Mouse (Mus musculus) cerebellum, postnatal 4 days (tissue): ENCODE results near the gene Acap2.

Experiments
- DNase-seq, 2 experiments: peaks; one replicate each; pipeline ENCODE4 v3.0.0; 2022; ENCODE audit warnings: low spot score in 2 of 2, mixed read lengths in 1 of 2

Gene Acap2

DNA sequence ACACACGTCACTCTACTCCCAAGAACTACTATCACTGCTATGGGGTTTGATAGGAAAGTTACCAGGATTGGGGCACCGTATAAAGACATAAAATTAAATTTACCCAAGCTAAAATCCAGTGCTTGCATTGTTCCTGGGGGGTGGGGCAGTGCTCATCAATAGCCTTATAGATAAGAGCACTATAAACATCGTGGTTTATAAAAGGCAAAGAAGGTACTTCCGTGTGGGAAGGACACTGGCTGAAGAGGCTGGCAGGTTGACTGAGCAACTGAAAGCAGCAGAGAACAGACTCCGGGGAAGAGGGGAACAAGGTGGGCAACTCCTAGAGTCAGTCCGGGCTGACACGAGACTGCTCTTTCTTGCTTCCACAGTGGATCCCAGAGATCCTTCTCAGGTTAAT lies 33.1 kb downstream of the Acap2 start:
- DNase-seq: no peak

DNA sequence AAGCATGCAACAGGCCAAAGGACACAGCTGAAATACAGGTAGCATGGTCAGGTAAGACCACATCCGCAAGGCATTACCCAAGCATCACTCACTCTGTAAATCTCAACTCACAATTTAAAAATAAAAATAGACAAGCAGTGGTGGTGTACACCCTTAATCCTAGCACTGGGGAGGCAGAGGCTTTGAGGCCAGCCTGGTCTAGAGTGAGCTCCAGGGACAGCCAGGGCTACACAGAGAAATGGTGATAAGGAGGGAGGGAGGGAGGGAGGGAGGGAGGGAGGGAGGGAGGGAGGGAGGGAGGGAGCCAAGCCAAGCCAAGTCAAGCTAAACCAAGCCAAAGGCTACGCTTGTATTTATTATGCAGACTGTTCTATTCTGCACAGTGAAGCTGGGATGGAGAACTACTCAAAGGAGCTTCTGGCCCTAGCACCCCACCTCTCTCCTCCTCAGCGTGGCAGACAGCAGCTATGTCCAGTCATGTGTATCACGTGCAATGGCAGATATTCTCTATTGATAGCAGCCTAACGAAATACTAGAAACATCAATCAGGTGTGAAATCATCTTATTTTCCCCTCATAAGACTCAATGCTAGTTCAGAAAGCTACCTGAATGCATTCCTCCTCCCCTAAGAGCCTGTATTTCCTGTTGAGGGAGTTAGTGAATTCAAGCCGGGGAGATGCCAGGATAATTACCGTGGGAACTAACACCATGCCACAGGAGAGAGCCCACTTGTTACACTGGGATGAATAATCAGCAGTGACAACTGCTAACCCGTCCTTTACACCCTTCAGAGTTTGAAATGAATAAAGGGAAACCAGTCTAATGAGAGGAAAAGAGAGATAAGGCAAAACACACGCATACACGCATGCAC lies 33.8 kb downstream of the Acap2 start:
- no peak for DNase-seq

DNA sequence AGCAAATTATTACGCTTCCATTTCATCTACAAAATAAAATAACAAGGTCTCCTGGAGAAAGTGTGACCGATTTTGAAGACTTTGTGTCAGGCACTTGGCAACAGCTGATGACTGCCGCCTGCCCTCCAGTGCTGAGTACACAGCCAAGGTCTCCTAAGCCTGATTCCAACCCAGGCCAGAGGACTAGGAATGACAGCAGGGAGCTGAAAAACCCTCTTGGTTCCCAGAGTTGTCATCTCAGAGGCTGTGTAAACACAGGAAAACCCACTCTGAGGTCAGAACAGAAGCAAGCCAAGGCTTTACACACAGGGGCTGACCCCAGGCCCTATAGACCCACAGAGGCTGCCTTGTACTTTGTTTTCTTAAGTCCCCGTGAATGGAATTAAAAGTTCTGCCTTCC lies 35.1 kb downstream of the Acap2 start:
- no peak for DNase-seq

DNA sequence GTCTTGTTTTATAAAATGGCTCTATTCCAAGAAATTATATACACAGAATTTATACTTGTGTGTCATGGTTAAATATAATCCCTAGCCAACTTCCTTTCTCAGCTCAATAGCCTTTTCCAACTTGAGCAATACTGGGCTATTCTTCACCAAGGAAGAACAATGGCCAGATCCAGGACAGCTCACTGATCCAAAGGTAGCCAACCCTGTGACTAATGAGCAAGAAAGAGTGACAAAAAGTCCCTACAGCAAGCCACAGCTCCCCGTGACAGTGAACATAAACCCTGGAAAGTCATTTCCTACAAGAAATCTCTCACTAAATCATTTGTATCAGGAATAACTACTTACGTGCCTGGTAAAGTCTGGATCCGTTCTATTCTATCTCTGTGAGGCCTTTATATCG lies 35.6 kb downstream of the Acap2 start:
- no peak for DNase-seq

DNA sequence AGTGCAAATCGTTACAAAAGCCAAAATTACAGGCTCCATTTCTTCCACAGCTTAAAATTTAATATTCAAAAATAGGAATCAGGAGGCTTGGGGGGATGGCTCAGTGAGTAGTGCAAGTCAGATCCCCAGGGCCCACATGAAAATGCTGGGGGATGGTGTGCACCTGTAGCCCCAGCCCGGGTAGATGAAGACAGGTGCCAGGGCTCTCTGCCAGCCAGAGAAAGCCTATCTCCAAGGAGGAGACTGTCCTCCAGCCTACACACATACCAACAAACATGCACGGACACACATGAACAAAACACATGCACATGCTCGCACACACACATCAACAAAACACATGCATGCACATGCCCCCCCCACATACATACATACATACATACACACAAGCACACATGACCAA lies 36.9 kb downstream of the Acap2 start:
- no peak for DNase-seq

DNA sequence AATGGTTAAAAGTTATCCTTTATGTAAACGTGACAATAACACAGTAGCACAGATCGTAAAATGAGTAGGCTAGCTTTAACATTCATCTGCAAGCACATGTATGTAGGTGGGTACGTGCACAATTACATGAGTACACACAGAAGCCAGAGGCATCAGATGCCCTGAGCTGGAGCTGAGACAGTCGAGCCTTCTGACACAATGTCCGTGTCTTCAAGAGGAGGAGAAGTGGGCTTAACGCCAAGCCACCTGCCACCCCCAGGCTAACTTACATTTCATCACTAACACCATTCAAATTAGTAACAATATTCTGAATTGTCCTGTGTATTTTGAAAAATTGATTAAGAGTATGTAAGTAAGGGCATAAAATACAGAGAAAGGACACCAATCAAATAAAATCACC lies 40.6 kb downstream of the Acap2 start:
- no peak for DNase-seq

DNA sequence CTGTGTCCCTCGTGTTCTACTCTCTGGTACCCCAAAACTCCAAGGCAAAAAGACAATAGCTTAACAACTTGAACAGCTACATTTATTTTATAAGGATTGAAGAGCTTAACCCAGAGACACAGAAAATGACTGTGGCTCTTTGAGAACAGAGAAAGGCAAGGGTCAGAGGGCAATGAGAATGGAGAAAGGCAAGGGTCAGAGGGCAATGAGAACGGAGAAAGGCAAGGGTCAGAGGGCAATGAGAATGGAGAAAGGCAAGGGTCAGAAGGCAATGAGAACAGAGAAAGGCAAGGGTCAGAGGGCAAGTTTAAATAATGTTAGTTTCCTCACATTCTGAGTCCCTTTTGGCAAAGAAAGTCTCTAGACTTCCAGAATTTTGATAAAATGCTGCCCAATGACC lies 41.6 kb downstream of the Acap2 start:
- no peak for DNase-seq

DNA sequence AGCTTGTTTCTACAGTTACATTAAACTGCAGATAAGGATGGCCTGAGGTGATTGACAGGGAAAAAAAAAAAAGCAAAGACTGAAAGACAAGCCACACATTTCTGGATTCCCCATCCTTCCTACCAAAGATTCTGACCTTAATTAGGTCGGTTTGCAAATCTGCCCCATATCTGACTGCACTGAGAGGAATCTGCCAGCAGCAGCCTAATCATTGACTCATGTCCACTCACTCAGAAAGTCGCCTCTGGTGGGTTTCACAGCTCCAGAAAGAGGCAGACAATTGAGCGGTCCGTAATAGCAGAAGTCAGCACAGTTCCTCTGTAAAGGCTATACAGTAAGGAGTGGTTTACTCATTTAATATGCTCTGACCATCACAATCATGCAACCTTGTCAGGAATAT lies 51.2 kb downstream of the Acap2 start:
- DNase-seq: no peak

DNA sequence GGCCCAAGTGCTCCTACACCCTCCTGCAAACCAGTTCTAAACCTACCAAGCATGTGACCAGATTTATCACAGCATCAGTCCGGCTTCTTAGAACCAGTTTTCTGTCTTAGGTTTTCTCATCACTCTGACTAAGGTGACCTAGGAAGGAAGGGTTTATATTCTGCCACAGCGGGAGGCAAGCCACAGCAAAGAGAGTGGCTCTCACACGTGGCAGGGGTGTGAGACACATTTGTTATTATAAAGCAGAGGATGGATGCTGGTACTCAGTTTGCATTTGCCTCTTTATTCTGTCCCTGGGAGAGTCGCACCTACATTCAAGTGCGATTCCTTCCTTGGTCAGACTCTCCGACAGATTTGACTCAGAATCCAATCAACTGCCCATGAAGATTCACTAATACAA lies 52.2 kb downstream of the Acap2 start:
- no peak for DNase-seq

DNA sequence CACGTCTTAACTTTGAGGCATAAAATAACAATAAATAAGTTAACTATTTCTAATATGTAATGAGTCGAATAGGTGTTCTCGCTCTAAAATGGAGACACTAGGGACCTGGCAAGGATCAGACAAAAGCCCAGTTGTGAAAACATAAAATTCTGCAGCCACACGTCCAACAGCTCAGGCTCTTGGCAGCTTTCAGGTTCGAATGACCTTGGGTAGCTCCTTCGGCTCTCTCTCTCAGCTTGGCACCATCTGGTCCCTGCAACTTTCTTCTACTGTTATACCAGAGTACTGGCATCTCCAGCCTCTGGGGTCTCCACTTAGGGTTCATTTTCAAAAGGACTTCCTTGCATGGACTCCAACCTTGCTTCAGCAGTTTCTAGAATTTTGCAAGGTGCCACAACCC lies 53.3 kb downstream of the Acap2 start:
- DNase-seq: no peak

DNA sequence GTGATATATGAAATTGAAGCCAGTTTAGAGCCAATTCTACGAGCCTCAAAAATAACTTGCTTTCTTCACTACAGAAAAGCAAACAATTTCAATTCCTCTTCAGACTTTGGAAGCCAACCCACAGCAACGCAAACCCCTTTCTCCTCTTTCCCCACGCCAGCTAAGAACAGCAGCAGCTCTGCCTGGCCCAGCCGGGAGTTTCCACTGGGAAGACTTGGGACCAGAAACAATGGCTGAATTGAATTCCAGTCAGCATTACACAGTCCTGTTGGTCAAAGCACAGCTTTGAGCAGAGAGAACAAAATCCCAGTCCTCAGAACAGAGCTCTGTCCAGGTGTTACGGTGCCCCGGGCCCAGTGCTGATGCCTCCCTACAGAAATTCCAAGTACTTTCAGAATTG lies 59.1 kb downstream of the Acap2 start:
- DNase-seq: no peak

DNA sequence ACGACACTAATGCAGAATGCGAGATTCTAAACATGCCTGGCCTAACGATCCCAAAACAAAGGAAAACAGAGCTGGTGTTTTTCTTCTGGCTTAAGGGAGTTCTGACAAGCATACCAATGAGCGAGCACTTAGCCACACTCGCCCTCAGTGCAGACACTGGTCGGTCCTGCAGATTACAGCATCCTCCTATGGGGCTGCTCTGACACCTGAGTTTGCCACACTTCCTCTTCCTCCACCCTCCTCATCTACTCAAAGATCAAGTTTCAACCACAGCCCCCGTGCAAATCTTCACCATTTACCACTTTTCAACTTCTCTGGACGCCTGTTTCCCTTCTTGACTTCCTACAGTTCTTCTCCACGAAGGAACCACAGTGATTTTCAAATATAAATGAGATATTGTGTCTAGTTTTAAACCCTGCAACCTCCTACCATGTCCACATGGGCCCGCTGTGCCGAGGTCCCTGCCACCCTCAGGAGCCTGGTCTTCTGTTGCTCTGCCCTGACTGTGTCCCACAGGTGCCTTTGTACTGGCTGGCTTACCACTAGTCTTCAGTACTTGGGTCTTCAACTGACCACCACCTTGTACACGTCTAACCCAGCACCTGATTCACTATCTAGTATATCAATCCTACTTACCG lies 64.3 kb downstream of the Acap2 start:
- no peak for DNase-seq

DNA sequence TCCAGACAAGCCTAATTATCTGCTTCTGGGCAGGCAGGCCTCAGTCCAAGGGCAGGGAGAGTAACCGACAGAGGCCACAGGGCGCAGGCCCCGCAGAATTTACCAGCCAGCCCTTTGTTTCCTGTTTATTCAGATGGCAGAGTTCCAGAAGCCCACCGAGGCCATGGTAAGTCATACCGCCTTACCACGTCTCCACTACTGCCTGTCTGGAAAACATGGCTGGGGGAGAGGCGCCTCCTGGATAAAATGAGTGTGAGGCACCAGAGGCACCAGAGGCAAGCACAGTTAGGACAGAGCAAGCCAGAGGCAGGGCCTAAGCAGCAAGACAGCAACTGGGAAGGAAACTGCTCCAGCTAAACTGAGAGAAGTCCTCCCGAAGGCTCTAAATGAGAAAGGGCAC lies 65.5 kb downstream of the Acap2 start:
- DNase-seq: no peak

DNA sequence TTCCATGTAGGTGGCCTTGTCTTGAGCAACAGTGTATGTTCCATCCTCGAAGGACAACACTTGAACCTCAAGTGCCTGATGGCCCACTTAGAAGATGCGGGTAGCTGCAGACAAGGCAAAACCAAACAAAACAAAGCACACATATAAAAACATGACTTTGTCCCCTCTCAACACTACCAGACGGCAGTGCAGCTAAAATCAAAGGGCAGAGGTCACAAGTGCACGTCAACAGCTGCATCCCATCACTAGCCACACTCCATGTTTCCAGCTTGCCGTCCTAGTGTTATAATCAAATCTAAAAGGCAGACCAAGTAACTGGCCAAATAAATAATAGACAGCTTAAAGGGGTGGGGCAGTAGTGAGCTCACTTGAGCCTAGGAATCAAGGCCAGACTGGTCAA lies 69.5 kb downstream of the Acap2 start:
- DNase-seq: no peak

DNA sequence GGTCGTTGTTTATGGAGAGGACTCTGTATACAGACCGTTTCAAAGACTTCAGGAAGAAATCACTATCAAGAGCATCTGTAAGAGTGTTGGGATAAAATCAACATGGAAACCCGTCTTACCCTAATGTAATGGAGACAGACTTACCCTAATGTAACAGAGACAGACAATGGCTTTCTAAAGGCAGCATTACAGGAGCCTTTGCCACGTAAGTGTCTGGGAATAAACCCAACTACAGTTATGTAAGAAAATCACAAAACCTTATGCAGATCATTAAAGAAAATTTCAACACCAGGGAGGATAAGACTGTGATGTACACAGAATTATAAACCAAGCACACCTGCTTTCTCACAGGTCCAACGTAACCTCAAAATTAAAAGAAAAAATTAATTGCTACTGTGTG lies 72.9 kb downstream of the Acap2 start:
- no peak for DNase-seq

DNA sequence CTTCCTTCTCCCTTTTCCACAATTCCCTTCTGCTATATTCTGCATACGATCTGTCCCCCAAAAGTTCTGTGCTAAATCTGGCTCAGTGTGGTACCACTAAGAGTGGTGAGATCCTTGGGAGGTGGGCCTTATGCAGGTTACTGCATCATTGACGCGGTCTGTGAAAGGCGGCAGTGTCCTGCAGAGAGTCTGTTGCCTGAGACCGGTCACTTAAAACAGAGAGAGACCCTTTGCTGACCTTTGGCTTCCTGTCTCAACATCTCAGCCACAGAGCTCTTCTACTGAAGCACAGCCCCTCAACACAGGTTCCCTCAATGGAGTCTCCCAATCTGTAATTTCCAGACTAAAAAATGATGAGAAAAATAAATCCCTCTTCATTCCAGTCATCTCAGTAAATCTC lies 76.1 kb downstream of the Acap2 start:
- no peak for DNase-seq

DNA sequence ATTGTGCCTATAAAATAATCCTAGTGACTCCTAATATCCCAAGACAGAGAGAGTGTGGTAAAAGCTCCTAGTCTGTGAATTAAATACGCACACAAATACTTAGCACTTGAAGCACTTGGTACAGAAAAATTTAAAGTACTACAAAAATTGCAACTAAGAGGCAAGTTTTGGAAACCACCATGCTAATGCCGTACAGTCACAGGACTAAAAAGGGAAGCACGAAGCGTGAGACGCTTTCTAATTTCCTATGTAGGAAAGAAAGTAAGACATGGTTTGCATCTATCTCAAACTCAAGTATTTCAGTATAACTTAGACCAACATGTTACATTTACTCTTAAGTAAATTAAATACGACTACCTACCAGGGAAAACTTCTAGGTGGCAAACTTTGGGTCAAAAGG lies 79.4 kb downstream of the Acap2 start:
- DNase-seq: no peak

DNA sequence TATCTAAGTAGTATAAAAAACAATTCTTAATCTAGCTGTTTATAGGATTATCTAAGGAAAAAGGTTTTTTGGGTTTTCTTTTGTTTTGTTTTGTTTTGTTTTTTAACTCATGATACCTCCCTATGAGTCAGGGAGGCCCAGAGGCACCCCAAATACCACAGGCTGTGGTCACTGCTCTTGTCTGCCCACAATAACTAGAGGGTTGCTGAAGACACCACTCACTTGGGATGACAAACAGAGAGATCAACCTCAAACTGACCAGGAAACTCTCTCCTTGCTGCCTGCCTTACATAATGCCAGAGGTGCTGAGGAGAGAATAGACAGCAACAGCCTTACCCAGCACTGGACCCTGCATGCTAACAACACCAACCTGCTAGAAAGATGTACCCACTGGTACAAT lies 87.4 kb downstream of the Acap2 start:
- DNase-seq: no peak

DNA sequence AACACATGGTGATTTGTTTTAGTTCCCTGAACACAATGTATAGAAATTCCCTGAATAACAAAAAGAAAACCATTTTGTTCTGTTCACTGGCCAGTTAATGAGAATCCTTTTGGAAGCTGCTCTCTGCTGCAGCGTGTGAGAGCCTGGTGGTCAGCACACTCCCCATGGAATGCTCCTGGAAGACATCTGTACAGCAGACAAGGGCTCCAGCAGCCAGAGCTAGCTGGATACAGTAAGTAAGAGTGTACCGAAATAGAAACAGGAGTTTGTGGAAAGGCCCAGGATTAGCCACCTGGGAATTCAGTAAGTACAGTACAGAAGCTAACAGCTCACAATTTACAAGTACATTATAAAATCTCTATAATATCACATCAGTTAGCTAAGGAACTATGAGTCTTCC lies 99.7 kb downstream of the Acap2 start:
- no peak for DNase-seq

DNA sequence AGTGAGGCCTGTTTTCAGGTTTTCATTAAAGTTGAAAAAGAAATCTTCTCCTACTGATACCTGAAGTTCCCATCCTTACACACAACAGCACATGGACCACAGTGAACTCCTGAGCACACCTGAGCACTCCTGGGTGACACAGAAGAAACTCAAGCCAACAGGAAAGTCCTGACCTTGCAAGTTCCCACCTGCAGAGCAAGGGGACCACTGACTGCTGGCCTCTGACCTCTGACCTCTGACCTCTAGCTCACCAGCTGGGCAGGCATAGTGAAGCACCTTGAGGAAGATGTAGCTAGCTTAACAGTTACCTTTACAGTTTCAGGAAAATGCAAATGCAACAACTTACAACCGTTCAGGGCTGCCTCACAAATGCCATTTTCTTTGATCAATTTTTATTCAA lies 101.1 kb downstream of the Acap2 start:
- DNase-seq: no peak

DNA sequence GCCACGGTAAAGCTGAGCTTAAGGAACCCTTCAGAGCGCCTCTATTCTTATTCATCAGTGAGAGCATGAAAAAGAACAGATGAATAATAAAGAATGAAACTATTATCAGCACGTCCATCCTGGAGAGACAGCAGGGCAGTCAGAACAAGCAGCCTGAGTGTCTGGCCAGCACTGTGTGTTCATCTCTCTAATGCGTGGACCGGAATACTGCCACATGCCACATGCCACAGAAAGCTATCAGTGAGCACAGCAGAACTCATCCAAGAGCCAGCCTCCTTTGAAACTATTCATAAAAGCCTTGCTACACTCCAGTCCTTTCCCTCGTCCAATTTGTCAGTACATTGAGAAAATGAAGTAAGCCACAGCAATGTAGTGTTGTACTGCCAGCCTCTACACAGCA lies 107.0 kb downstream of the Acap2 start:
- no peak for DNase-seq

DNA sequence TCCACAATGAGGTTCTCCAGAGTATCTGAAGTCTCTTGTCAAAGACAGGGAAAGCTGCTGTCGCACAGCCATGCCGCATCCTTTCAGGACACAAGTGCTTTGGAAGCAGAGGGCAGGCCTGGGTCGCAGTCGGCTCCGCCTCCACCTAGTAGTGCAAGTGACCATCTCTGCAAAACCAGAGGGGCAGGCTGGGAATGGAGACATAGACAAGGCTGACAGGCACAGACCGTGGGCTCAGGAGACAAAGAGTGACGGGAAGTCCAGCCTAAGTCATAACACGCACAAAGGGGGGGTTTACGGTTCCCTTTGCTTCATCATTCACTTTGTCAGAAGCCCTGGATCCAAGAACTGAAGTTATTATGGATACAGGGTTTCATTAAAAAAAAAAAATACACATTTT lies 107.9 kb downstream of the Acap2 start:
- no peak for DNase-seq

DNA sequence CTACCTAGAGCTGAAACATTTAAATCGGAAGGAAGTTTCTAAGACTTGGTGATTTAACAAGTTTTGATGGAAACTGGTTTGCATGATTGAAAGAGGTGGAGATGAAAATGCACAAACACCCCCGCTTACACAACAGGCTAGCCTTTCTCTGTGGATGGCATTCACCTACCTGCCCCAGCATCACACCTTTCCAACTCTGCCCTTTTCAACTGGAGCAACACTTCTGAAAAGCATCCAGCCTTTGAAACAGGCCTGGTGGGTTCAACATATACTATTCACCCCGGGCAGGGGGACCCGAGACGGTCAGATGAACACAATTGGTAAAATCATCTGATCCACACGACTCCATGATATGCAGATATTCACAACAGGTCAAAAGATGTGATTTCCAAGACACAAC lies 119.2 kb downstream of the Acap2 start:
- no peak for DNase-seq
